Mouse (Mus musculus): ENCODE data around the gene Rab29.

GRCm38 (mm10) chr1:131842221-131842620, 24.8 kb upstream of the Rab29 start:
- no peak for TF ChIP-seq POLR2A (IDR thresholded peaks at IDR 0.05; ENCODE audit: borderline replicate concordance, low read depth, low read length)
- no peak for TF ChIP-seq CTCF (IDR thresholded peaks at IDR 0.05; ENCODE audit: low read depth, low read length)
